Mouse (Mus musculus): ENCODE results near the gene Gucy2e. TPM values are rescaled to one million over a fixed set of nuclear protein-coding genes. Genes with fewer than 3 reads are reported as not detected.
A peak's percentile ranks its signal among the peaks of the same experiment; 100 is the strongest.

The Gucy2e gene
- not detected for polyA plus RNA-seq (2021)

DNA sequence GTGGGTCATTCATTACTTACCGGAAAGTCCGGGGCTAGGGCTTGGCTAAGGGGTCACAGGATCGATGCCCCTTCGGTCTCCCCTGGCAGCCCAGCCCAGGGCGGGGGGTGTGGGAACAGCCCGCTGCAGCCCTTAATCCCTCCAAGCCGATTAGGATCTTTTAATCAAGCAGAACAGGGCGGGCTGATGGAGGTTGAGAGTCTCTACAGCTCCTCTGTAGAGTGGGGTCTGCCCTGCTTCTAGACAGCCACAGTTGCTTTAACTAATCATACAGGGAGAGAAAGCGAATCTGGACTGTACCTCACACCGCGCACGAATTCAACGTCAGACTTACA, at the start of gene Gucy2e:
Gene Gucy2e (minus strand): TSS at position 111 of the 335 bp plus-strand sequence.
- CTCF ChIA-PET = no interaction called here
- peaks cover 4% of the 10 kb centered on the region for H3K27me3 ChIP-seq
- POLR2A ChIA-PET = no interaction called here
- in situ Hi-C loops (cut with MboI; ENCODE audit: low pct_unique_long_range_greater_than_20kb) = no loop called here
- no peak for DNase-seq (ENCODE audit: low read depth, low spot score)
- no peak for ATAC-seq
- TF ChIP-seq CTCF (IDR thresholded peaks at IDR 0.05) = no peak

DNA sequence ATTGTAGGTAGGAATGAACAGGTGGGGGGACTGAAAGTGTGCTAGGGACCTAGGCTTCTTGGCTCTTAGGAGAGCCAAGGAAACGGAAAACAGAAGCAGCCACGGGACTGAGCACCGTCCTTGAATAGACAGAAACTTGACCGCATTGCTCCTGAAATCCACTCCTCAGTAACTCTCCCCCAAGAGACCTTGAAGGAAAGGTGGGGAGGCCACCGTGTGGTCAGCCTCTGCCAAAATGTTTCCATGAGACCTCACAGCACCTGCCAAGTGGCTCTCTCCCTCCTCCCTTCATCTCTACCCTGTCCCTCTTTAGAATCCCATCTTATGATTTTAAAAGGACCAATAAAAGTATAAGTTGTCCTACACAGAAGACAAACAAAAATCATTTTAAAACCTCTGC, 40.4 kb upstream of the Gucy2e start:
- ChIA-PET POLR2A (interaction anchor here (0.7 kb wide), 1 partner anchor 102 kb away, joined by 4 read pairs; no protein-coding TSS in a partner anchor), CTCF (no interaction called here)
- no peak for DNase-seq (ENCODE audit: low read depth, low spot score)
- in situ Hi-C loops (cut with MboI; ENCODE audit: low pct_unique_long_range_greater_than_20kb) = no loop called here
- no peak for ATAC-seq
- H3K27me3 ChIP-seq = no peaks in the 10 kb centered on the region
- no peak for TF ChIP-seq CTCF (IDR thresholded peaks at IDR 0.05)

DNA sequence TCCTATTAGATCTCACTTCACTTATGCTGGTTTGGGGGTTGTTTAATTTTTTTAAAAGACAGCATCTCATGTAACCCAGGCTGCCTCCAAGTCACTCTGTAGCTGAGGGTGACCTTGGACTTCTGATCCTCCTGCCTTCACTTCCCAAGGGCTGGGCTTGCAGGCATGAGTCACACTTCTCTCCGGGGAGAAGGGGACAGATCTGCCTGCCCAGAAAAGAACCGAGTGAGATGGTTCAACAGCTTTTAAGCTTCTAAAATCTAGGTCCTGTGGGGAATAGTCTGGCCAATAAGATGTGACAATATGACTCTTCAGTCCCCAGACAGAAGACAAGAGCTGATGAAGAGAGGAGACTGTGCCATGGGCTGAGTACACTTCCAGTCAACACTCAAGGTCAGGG, 39.2 kb upstream of the Gucy2e start:
- ChIA-PET CTCF (interaction anchor here (1.0 to 1.8 kb wide), 3 partner anchors 19 to 238 kb away, joined by 3 to 5 read pairs (median 3); no protein-coding TSS in a partner anchor), POLR2A (interaction anchor here (0.6 to 0.8 kb wide), 2 partner anchors 48 to 51 kb away, joined by 3 to 4 read pairs; partner anchors contain the start of genes Cntrob and Trappc1)
- ATAC-seq = no peak
- DNase-seq (ENCODE audit: low read depth, low spot score) = no peak
- in situ Hi-C loops (cut with MboI; ENCODE audit: low pct_unique_long_range_greater_than_20kb) = no loop called here
- TF ChIP-seq CTCF (IDR thresholded peaks at IDR 0.05) = no peak
- H3K27me3 ChIP-seq = no peaks in the 10 kb centered on the region

DNA sequence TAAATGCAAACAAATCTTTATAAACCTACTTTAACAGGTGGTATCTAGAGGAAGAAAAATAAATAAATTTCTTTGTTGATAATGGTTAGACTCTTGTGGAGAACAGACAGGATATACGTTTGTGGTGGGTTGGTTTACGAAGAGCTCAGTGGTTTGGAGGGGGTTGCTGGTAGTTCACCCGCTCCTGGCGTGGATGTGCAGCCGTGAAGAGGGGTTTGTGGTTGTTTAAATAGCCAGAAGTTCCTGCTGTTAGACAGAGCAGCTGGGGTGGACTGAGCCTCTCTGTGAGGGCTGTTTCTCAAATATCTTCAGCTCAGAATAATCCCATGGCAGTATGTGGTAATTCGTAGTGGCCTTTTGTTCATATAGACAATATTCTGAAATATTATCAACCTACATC, 38.8 kb upstream of the Gucy2e start:
- no peak for ATAC-seq
- CTCF ChIA-PET = interaction anchor here (1.0 to 1.8 kb wide), 3 partner anchors 18 to 238 kb away, joined by 3 to 5 read pairs (median 3); no protein-coding TSS in a partner anchor
- H3K27me3 ChIP-seq = no peaks in the 10 kb centered on the region
- in situ Hi-C loops (cut with MboI; ENCODE audit: low pct_unique_long_range_greater_than_20kb) = no loop called here
- no peak for DNase-seq (ENCODE audit: low read depth, low spot score)
- TF ChIP-seq CTCF (IDR thresholded peaks at IDR 0.05) = no peak
- POLR2A ChIA-PET = interaction anchor here (0.8 kb wide), 1 partner anchor 48 kb away, joined by 3 read pairs; the partner anchor contains the start of genes Cntrob and Trappc1

DNA sequence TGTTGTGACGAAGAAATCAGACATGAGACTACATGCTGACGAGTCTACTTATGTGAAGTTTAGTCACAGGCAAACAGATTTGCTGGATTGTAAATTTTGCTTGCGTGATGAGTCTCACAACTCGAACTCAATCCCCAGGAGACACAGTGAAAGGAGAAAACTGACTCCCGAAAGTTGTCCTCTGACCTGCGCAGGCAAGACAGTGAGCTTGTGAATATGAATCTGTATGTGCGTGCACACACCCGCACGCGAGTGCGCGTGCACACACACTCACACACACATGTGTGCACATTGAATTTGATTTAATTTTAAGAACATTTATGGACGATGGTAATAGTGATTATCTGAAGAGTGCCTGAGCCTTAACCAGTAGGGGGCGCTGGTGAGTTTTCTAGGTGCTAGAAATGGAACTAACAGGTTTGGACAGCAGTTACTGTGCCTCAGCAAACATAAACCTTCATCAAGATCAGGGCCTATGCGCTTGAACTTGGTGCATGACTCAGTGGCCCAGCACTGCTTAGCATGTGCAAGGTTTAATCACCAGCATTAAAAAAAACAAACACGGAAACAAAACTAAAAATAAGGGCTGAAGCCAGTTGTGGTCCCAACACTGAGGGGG, 35.4 kb upstream of the Gucy2e start:
- ATAC-seq (no peak), DNase-seq (ENCODE audit: low read depth, low spot score) (no peak)
- CTCF ChIA-PET = interaction anchor here (1.6 to 4.4 kb wide), 2 partner anchors 13 to 117 kb away, joined by 3 to 42 read pairs; no protein-coding TSS in a partner anchor
- peak; percentile 88 for TF ChIP-seq CTCF (IDR thresholded peaks at IDR 0.05)
- no peaks in the 10 kb centered on the region for H3K27me3 ChIP-seq
- POLR2A ChIA-PET = no interaction called here
- in situ Hi-C loops (cut with MboI; ENCODE audit: low pct_unique_long_range_greater_than_20kb) = no loop called here

DNA sequence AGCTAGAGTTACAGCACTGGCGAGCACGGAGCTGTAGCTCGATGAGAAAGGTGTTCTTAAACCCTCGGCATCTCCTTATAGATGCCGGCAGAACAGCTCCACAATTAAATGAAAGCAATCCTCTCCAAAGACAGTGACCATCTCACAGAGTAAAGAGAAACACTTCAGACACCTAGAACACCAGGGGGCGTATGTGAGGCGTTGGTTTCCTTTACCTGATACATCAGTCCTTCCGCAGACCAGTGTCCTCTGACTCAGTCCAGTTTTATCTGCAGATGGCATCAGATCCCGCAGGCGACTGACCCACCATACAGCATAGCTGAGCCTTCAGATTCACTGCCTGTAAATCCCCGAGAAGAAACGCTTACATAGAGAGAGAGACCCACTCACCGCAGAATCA, 32.7 kb upstream of the Gucy2e start:
- ChIA-PET POLR2A (interaction anchor here (0.7 kb wide), 1 partner anchor 100 kb away, joined by 3 read pairs; no protein-coding TSS in a partner anchor), CTCF (interaction anchor here (0.6 to 4.4 kb wide), 33 partner anchors 9 to 262 kb away, joined by 3 to 42 read pairs (median 4); partner anchors contain the start of genes Kcnab3 and Naa38)
- no peaks in the 10 kb centered on the region for H3K27me3 ChIP-seq
- ATAC-seq (no peak), DNase-seq (ENCODE audit: low read depth, low spot score) (no peak)
- in situ Hi-C loops (cut with MboI; ENCODE audit: low pct_unique_long_range_greater_than_20kb) = loop anchor here (5.0 kb wide), 3 partner anchors 53 to 243 kb away; partner anchors contain the start of genes Cntrob and Trappc1
- TF ChIP-seq CTCF (IDR thresholded peaks at IDR 0.05) = peak; percentile 75

DNA sequence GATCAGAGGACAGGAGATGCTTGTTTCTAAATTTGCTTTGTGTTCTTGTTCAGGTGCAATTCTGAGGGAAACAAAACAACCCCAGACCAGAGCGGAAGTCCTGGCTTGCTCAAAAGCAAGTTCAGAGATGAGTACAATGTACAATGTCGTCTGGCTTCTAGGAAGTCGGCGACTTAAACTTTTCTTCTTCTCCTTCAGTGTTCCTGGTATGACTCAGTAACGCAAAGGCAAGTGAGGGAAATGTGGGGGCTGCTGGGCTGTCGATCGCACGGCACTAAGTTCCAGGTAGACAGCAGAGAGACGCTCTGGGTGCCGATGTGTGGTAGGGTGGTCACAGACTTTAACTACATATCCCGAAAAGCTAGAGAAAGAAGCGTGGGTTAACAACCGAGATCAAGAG, 31.3 kb upstream of the Gucy2e start:
- DNase-seq (ENCODE audit: low read depth, low spot score) = no peak
- in situ Hi-C loops (cut with MboI; ENCODE audit: low pct_unique_long_range_greater_than_20kb) = loop anchor here (5.0 kb wide), 3 partner anchors 54 to 244 kb away; partner anchors contain the start of genes Cntrob and Trappc1
- ChIA-PET POLR2A (no interaction called here), CTCF (interaction anchor here (1.4 to 4.4 kb wide), 5 partner anchors 8 to 246 kb away, joined by 3 to 42 read pairs (median 7); partner anchors contain the start of gene Kcnab3)
- no peak for TF ChIP-seq CTCF (IDR thresholded peaks at IDR 0.05)
- H3K27me3 ChIP-seq = no peaks in the 10 kb centered on the region
- ATAC-seq = no peak

DNA sequence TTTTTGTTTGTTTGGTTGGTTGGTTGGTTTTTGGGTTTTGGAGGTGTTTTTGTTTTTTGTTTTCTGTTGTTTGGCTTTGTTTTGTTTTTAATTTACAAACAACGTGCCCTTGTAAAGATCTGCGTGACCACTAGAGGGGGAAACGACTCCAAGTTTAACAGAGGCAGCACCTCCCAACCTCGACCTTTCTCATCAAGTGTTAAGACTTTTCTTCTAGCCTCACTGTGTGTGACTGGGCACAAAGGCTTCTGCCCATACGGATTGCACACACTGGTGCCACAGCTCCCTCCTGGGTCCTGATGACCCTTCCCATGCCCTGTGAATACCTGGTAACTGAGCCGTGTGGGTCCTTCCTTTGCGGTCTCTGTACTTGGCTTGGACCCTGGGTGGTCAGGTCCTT, 30.5 kb upstream of the Gucy2e start:
- TF ChIP-seq CTCF (IDR thresholded peaks at IDR 0.05) = peak; percentile 78
- ATAC-seq (no peak), DNase-seq (ENCODE audit: low read depth, low spot score) (no peak)
- ChIA-PET POLR2A (no interaction called here), CTCF (interaction anchor here (0.7 to 1.5 kb wide), 3 partner anchors 28 to 165 kb away, joined by 3 to 5 read pairs (median 3); partner anchors contain the start of gene Kcnab3)
- H3K27me3 ChIP-seq = no peaks in the 10 kb centered on the region
- in situ Hi-C loops (cut with MboI; ENCODE audit: low pct_unique_long_range_greater_than_20kb) = loop anchor here (5.0 kb wide), 3 partner anchors 55 to 245 kb away; partner anchors contain the start of genes Cntrob and Trappc1

DNA sequence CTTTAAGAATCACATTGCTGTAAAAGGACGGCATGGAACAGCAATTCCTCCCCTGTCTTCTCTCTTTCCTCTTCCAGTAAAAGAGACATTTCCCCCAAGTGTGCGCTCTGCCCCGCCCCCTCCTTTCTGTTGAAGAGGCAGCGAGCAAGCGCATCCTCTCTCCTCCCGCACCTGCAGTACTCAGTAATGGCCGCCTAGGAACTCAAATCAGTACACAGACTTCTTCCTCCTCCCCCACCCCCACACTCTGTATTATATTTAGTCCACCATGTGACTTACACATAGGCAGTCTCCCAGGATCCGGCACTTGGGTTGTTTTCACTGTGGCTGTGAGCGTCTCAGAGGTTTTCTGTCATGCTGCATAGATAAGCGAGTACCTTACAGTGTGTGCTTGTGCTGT, 29.4 kb upstream of the Gucy2e start:
- no peaks in the 10 kb centered on the region for H3K27me3 ChIP-seq
- ChIA-PET POLR2A (no interaction called here), CTCF (interaction anchor here (0.8 to 1.5 kb wide), 3 partner anchors 29 to 242 kb away, joined by 3 to 5 read pairs (median 4); partner anchors contain the start of gene Kcnab3)
- in situ Hi-C loops (cut with MboI; ENCODE audit: low pct_unique_long_range_greater_than_20kb) = loop anchor here (5.0 kb wide), 3 partner anchors 56 to 246 kb away; partner anchors contain the start of genes Cntrob and Trappc1
- ATAC-seq (no peak), DNase-seq (ENCODE audit: low read depth, low spot score) (no peak)
- TF ChIP-seq CTCF (IDR thresholded peaks at IDR 0.05) = no peak

DNA sequence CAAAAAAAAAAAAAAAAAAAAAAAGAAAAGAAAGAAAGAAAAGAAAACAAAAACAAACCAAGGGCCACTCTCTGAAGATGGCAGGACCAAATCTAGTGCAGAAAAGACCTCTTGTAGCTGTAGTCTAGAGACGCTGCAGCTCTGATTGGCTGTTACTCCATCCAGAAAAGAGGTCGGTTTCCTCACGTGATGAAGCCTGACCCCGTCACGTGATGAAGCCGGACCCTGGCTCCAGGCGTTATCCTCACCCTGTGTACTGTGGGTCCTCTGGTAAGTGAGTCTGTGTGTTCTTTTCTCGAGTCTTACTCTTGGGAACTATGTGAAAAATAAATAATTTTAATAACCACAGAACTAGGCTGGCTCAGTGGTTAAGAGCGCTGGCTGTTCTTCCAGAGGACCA, 28.6 kb upstream of the Gucy2e start:
- POLR2A ChIA-PET = no interaction called here
- ATAC-seq (no peak), DNase-seq (ENCODE audit: low read depth, low spot score) (no peak)
- in situ Hi-C loops (cut with MboI; ENCODE audit: low pct_unique_long_range_greater_than_20kb) = loop anchor here (5.0 kb wide), 3 partner anchors 57 to 247 kb away; partner anchors contain the start of genes Cntrob and Trappc1
- CTCF ChIA-PET = no interaction called here
- no peaks in the 10 kb centered on the region for H3K27me3 ChIP-seq
- TF ChIP-seq CTCF (IDR thresholded peaks at IDR 0.05) = no peak

DNA sequence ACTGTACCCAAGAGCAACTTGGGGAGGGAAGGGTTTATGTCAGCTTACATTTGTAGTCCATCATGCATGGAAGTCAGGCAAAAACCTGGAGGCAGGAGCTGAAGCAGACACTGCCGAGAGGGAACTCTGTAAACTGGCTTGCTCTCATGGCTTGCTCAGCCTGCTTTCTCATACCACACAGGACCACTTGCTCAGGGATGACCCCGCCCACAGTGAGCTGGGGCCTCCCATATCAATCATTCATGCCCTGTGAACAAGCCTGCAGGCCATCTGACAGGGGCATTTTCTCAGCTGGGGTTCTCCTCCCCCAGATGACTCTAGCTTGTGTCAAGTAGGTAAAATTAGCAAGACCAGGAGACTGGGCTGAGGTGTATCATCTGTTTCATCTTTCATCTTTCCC, 27.4 kb upstream of the Gucy2e start:
- in situ Hi-C loops (cut with MboI; ENCODE audit: low pct_unique_long_range_greater_than_20kb) = no loop called here
- H3K27me3 ChIP-seq = no peaks in the 10 kb centered on the region
- ChIA-PET POLR2A (interaction anchor here (0.6 kb wide), 1 partner anchor 125 kb away, joined by 3 read pairs; no protein-coding TSS in a partner anchor), CTCF (interaction anchor here (1.3 kb wide), 1 partner anchor 250 kb away, joined by 4 read pairs; no protein-coding TSS in a partner anchor)
- no peak for TF ChIP-seq CTCF (IDR thresholded peaks at IDR 0.05)
- no peak for DNase-seq (ENCODE audit: low read depth, low spot score)
- no peak for ATAC-seq
